ENCODE assay signal across 8 mouse cellular contexts in the genomic region with DNA sequence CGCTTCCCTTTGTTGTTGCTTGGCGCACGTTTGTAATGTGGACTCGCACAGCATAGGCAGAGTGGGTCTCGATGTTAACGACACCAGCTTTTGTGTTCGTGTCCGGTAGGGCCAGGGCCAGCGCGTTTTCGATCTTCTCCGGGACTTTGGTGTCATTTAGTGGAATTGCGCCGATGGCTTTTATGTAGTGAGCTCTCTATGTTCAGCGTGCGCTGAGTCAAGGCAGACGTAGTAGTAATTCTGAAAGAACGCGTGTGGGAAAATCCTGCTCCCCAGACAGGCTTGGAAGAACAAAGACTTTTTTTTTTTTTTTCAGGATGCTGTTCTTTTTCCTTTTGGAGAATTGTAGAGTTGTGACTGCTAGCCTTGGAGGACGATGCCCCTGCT. TPM values are rescaled to one million over a fixed set of nuclear protein-coding genes. Genes with fewer than 3 reads are reported as not detected.
DNase-seq lines count a peak whose midpoint lies in the region; ATAC-seq and TF ChIP-seq lines count a peak whose summit lies in the region.

No protein-coding gene starts in this region.

- peak overlapping the region; percentile 96 for H3K27ac ChIP-seq in heart, adult 2 months
- H3K27ac ChIP-seq in heart, embryonic 13.5 days (replicated peaks): peak overlapping the region; percentile 94
- H3K27ac ChIP-seq in midbrain, postnatal 0 days (ENCODE audit: low read depth, low read length): peak overlapping the region; percentile 85

- ATAC-seq in heart, embryonic 13.5 days (ENCODE audit: extremely low read depth, insufficient number of reproducible peaks, low FRiP score, low TSS enrichment): peak; percentile 1; the same call in 1 of the 2 replicates
- no peak; the same call in 1 of the 2 replicates for ATAC-seq in midbrain, postnatal 0 days (ENCODE audit: low FRiP score)

- H3K79me2 ChIP-seq in heart, adult 2 months (replicated peaks; ENCODE audit: control insufficient read depth, insufficient read depth, low read length): peaks cover 5% of the 10 kb centered on the region

- no peak for TF ChIP-seq EP300 in heart, adult 2 months (IDR thresholded peaks at IDR 0.05; ENCODE audit: insufficient read depth, low read depth, low read length)

- no peak for TF ChIP-seq POLR2A in heart, adult 2 months (IDR thresholded peaks at IDR 0.05; ENCODE audit: insufficient read depth, low read depth, low read length)
- no peak for TF ChIP-seq POLR2A in brain, embryonic 14.5 days (IDR thresholded peaks at IDR 0.05; ENCODE audit: borderline replicate concordance, extremely low read depth, insufficient read depth, insufficient read length, poor library complexity, severe bottlenecking)

- H3K27me3 ChIP-seq in heart, adult 2 months (ENCODE audit: control insufficient read depth, insufficient read depth, low read length): no peaks in the 10 kb centered on the region
- H3K27me3 ChIP-seq in heart, embryonic 13.5 days (replicated peaks): peaks cover 10% of the 10 kb centered on the region; the same call in 1 of the 2 replicates
- no peaks in the 10 kb centered on the region for H3K27me3 ChIP-seq in midbrain, postnatal 0 days (ENCODE audit: insufficient read depth, low read length)

- peaks cover 5% of the 10 kb centered on the region for H3K36me3 ChIP-seq in heart, adult 2 months (ENCODE audit: control insufficient read depth, insufficient read depth, low read length)
- no peaks in the 10 kb centered on the region for H3K36me3 ChIP-seq in heart, embryonic 13.5 days
- H3K36me3 ChIP-seq in midbrain, postnatal 0 days (ENCODE audit: insufficient read depth, low read length): no peaks in the 10 kb centered on the region

- peaks cover 12% of the 10 kb centered on the region for H3K4me1 ChIP-seq in heart, adult 2 months (ENCODE audit: control insufficient read depth, insufficient read depth, low read length)
- peaks cover 51% of the 10 kb centered on the region for H3K4me1 ChIP-seq in heart, embryonic 13.5 days
- no peaks in the 10 kb centered on the region; the same call in 1 of the 2 replicates for H3K4me1 ChIP-seq in midbrain, postnatal 0 days (ENCODE audit: insufficient read depth, low read length)

- intact Hi-C loops in heart, adult 2 months (cut with DNase I): loop anchor here (2.0 to 5.0 kb wide), 3 partner anchors 34 to 202 kb away; partner anchors contain the start of gene Cct8
- intact Hi-C loops in heart, postnatal 25 days (cut with DNase I): loop anchor here (5.0 kb wide), 1 partner anchor 37 kb away; no protein-coding TSS in a partner anchor
- intact Hi-C loops in left cerebral cortex, postnatal 25 days (cut with DNase I): no loop called here

- no peaks in the 10 kb centered on the region for H3K9me3 ChIP-seq in heart, embryonic 13.5 days
- H3K9me3 ChIP-seq in midbrain, postnatal 0 days (ENCODE audit: low read length): no peaks in the 10 kb centered on the region

- DNase-seq in heart, adult 2 months: no peak
- DNase-seq in heart, postnatal 25 days (ENCODE audit: low spot score): no peak
- peak; percentile 17 for DNase-seq in CD4-positive, CD25-positive, alpha-beta regulatory T cell, adult 2 months (ENCODE audit: low read depth, low spot score)
- peak; percentile 82 for DNase-seq in brain, embryonic 14.5 days (ENCODE audit: low read depth)
- peak; percentile 54 to 64 for DNase-seq in left cerebral cortex, postnatal 25 days (ENCODE audit: low spot score in 2 of 2)
- DNase-seq in midbrain, postnatal 0 days (ENCODE audit: low spot score): peak; percentile 66
- no peak for DNase-seq in spleen, adult 18-20 months

- H3K4me2 ChIP-seq in heart, embryonic 13.5 days: peak overlapping the region; percentile 80
- H3K4me2 ChIP-seq in midbrain, postnatal 0 days (ENCODE audit: low read depth, low read length, poor library complexity, severe bottlenecking): peak overlapping the region; percentile 81

- WGBS in heart, adult 2 months: under 1% methylated on average over 20 of the region's 20 CpGs
- under 1% methylated on average over 20 of the region's 20 CpGs for WGBS in heart, embryonic 13.5 days
- WGBS in midbrain, postnatal 0 days: under 1% methylated on average over 20 of the region's 20 CpGs

- H3K9ac ChIP-seq in heart, adult 2 months (ENCODE audit: low read depth, low read length): peak overlapping the region; percentile 95
- peak overlapping the region; percentile 96 for H3K9ac ChIP-seq in heart, embryonic 13.5 days
- peak overlapping the region; percentile 95 for H3K9ac ChIP-seq in midbrain, postnatal 0 days (replicated peaks; ENCODE audit: low read length, poor library complexity, severe bottlenecking)

- peak overlapping the region; percentile 94 for H3K4me3 ChIP-seq in heart, adult 2 months
- H3K4me3 ChIP-seq in heart, embryonic 13.5 days: peak overlapping the region; percentile 76
- H3K4me3 ChIP-seq in midbrain, postnatal 0 days (ENCODE audit: low read depth, low read length): peak overlapping the region; percentile 92

- TF ChIP-seq CTCF in heart, adult 2 months (IDR thresholded peaks at IDR 0.05): no peak
- no peak for TF ChIP-seq CTCF in brain, embryonic 14.5 days (IDR thresholded peaks at IDR 0.05; ENCODE audit: borderline replicate concordance, extremely low read depth, insufficient read depth, insufficient read length)
- no peak for TF ChIP-seq CTCF in midbrain, postnatal 0 days (IDR thresholded peaks at IDR 0.05)

RNA-seq across cellular contexts. Expression of gene Bach1, which starts 0.6 kb away (rescaled TPM):
- total RNA-seq in heart, adult 2 months (2021): 10 to 100 TPM; 26.4 to 27.9 TPM
- 8.3 and 11.1 TPM in 2 replicates for polyA plus RNA-seq in heart, adult 2 months (2012; rRNA removed)
- total RNA-seq in heart, postnatal 25 days (2021): 10 to 100 TPM; 25.8 to 33.0 TPM
- 21.0 and 31.1 TPM in 2 replicates for polyA plus RNA-seq in brain, embryonic 14.5 days (2012; rRNA removed)
- polyA plus RNA-seq in heart, embryonic 13.5 days (2015; fragmentation: Nextera tagmentation; extraction: Ambion mirVana): 9.2 and 9.5 TPM in 2 replicates
- total RNA-seq in left cerebral cortex, postnatal 25 days (2021): 10 to 100 TPM; 11.9 to 13.3 TPM
- 32.9 and 44.0 TPM in 2 replicates for total RNA-seq in midbrain, postnatal 0 days (2014; rRNA removed)
- 9.4 and 10.3 TPM in 2 replicates for polyA plus RNA-seq in midbrain, postnatal 0 days (2015; fragmentation: Nextera tagmentation; extraction: Ambion mirVana)

Comparison
In these comparisons a context has a peak if more than half of its experiments do, and no peak if none do; other contexts are left out.
1. DNase-seq: peak in CD4-positive, CD25-positive, alpha-beta regulatory T cell, adult 2 months (single experiment), brain, embryonic 14.5 days (single experiment), left cerebral cortex, postnatal 25 days (2 of 2) and midbrain, postnatal 0 days (single experiment); none in heart, adult 2 months (0 of 2), heart, postnatal 25 days (single experiment) and spleen, adult 18-20 months (0 of 2).
2. Peak in every context shown above with its lines, with median percentiles within 50 percentile points of each other: H3K27ac ChIP-seq, H3K4me3 ChIP-seq and H3K9ac ChIP-seq.